Mouse (Mus musculus) heart, postnatal 0 days (tissue): ENCODE measurements at regions not wholly inside any gene's neighbourhood (a gene's known extent, or its start where the extent isn't known, plus 50 kb on each side); places are given as distances from the start of the nearest gene placed in this dataset.

ENCODE experiments used
- ATAC-seq: fragments of 200-750 bp; cut with Nextera tagmentation; 2 replicates; pipeline ENCODE4 v1.8.0; 2017; ENCODE audit warnings: low read depth, moderate number of reproducible peaks, moderate library complexity; ENCODE audit not compliant: insufficient read depth
- DNase-seq: peaks from one replicate; pipeline ENCODE4 v3.0.0-alpha.2; 2016; ENCODE audit warnings: low spot score
- H3K27ac ChIP-seq: fragments of 300-500 bp; sonication (generic); 2 replicates; pipeline ENCODE4 v1.5.1; 2014; ENCODE audit warnings: low read depth, mild to moderate bottlenecking
- H3K27me3 ChIP-seq: fragments of 300-500 bp; sonication (generic); 2 replicates; pipeline ENCODE4 v1.6.1; 2014; ENCODE audit warnings: low read length, mixed read lengths; ENCODE audit not compliant: control insufficient read depth, insufficient read depth
- H3K36me3 ChIP-seq: fragments of 300-500 bp; sonication (generic); replicated peaks from 2 replicates; pipeline ENCODE4 v1.6.1; 2014; ENCODE audit warnings: low read length, mixed read lengths; ENCODE audit not compliant: control insufficient read depth, insufficient read depth
- H3K4me1 ChIP-seq: fragments of 300-500 bp; sonication (generic); 2 replicates; pipeline ENCODE4 v1.6.1; 2014; ENCODE audit warnings: antibody characterized with exemption; ENCODE audit not compliant: control insufficient read depth, insufficient read depth
- H3K4me2 ChIP-seq: fragments of 300-500 bp; sonication (generic); 2 replicates; pipeline ENCODE4 v1.6.1; 2014; ENCODE audit warnings: low read depth, mild to moderate bottlenecking, low read length, moderate library complexity
- H3K4me3 ChIP-seq: fragments of 300-500 bp; sonication (generic); 2 replicates; pipeline ENCODE4 v1.5.1; 2014; ENCODE audit warnings: low read depth, low read length
- H3K9ac ChIP-seq: fragments of 300-500 bp; sonication (generic); replicated peaks from 2 replicates; pipeline ENCODE4 v1.6.1; 2014; ENCODE audit warnings: low read depth, low read length, mixed read lengths
- H3K9me3 ChIP-seq: fragments of 300-500 bp; sonication (generic); replicated peaks from 2 replicates; pipeline ENCODE4 v1.6.1; 2016; ENCODE audit warnings: low read length; ENCODE audit not compliant: control insufficient read depth
- CTCF ChIP-seq: IDR thresholded peaks from 2 replicates; pipeline ENCODE4 v1.5.1; 2016; ENCODE audit warnings: antibody characterized with exemption, control low read depth, low read depth
- EP300 ChIP-seq: IDR thresholded peaks from 2 replicates; pipeline ENCODE4 v1.6.1; 2016; ENCODE audit warnings: antibody characterized with exemption, low read depth
- WGBS: fragments of 180-500 bp; shearing (Covaris S2); extraction: QIAGEN DNeasy Blood & Tissue Kit; methylation state at CpG from one replicate; pipeline ENCODE4 v1.1.7; 2014; 5-methylcytosine and 5-hydroxymethylcytosine counted together

DNA sequence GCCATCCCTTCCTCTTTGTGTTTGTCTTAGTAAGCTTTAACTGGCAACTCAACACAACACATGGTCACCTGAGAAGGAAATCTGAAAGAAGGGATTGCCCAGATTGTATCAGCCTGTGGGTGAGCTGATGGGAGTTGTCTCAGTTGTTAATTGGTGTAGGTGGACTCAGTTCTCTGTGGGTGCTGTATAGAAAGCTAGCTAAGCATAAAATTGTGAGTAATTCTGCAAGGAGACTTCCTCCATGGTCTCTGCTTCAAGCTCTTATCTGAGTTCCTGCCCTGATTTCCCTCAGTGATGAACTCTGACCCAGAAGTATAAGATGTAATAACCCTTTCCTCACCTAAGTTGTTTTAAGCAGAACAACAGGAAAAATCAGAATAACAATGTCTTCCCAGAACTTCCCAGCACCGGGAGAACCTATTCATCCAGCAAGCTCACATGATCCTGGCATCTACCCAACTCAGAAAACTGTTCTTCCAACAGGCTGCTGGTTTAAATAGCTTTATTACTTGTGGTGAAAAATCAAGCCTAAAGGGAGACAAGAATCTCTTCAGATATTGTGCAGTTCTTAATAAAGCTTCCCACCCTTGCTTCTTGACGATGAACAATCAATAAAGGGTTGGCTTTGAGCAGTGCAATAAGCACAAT, 487.7 kb upstream of the Cdh4 start:
- Histone ChIP-seq H3K9ac (no peak overlapping the region), H3K27ac (no peak overlapping the region), H3K27me3 (no peaks in the 10 kb centered on the region), H3K9me3 (no peaks in the 10 kb centered on the region), H3K4me2 (no peak overlapping the region), H3K4me1 (no peaks in the 10 kb centered on the region), H3K36me3 (no peaks in the 10 kb centered on the region), H3K4me3 (no peak overlapping the region)
- TF ChIP-seq EP300: no peak
- TF ChIP-seq CTCF: no peak
- ATAC-seq: no peak
- no peak for DNase-seq
- WGBS: 28% methylated on average over 2 of the region's 2 CpGs

DNA sequence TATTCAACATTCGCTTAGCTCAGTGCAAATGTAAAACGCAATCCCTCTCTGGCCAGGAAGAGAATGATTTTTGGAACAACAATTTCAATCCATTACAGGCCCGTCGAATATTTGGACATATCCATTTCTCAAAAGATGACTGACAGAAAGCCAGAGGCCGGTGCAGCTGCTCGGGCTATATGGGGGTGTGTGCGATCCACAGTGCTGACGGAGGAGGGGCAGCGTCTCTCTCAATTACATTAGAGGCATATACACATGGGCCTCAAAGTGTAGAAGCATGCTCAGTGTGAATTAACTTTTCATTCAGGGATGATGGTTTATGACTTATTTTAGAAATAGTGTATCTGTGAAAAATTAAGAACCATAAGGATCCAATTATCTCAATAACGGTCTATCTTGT, 483.4 kb upstream of the Cdh4 start:
- H3K4me3 ChIP-seq: no peak overlapping the region
- no peak overlapping the region for H3K9ac ChIP-seq
- DNase-seq: no peak
- no peak overlapping the region for H3K4me2 ChIP-seq
- H3K27me3 ChIP-seq: no peaks in the 10 kb centered on the region
- TF ChIP-seq CTCF (no peak), EP300 (no peak)
- no peaks in the 10 kb centered on the region for H3K36me3 ChIP-seq
- WGBS: 88% methylated on average over 10 of the region's 10 CpGs
- no peak for ATAC-seq
- peaks cover 5% of the 10 kb centered on the region; the same call in 1 of the 2 replicates for H3K4me1 ChIP-seq
- H3K27ac ChIP-seq: no peak overlapping the region
- no peaks in the 10 kb centered on the region for H3K9me3 ChIP-seq

- Histone ChIP-seq H3K9me3 (no peaks in the 10 kb centered on the region), H3K27me3 (no peaks in the 10 kb centered on the region), H3K9ac (no peak overlapping the region), H3K4me3 (no peak overlapping the region), H3K36me3 (no peaks in the 10 kb centered on the region), H3K4me1 (peaks cover 5% of the 10 kb centered on the region; the same call in 1 of the 2 replicates), H3K4me2 (no peak overlapping the region), H3K27ac (no peak overlapping the region)
- TF ChIP-seq CTCF: no peak
- no peak for TF ChIP-seq EP300
- DNase-seq (no peak), ATAC-seq (no peak)
- 43% methylated on average over 6 of the region's 6 CpGs for WGBS
Observed at GRCm38 (mm10) chr2:178959603-178960002, 482.6 kb upstream of the Cdh4 start.

- DNase-seq: no peak
- 81% methylated on average over 11 of the region's 11 CpGs for WGBS
- Histone ChIP-seq H3K4me2 (no peak overlapping the region), H3K27ac (no peak overlapping the region), H3K9ac (no peak overlapping the region), H3K9me3 (no peaks in the 10 kb centered on the region), H3K4me1 (no peaks in the 10 kb centered on the region), H3K27me3 (no peaks in the 10 kb centered on the region), H3K36me3 (no peaks in the 10 kb centered on the region), H3K4me3 (no peak overlapping the region)
- TF ChIP-seq EP300: no peak
- no peak for TF ChIP-seq CTCF
- no peak for ATAC-seq
Observed at GRCm38 (mm10) chr2:178967584-178968365, 474.5 kb upstream of the Cdh4 start.

DNA sequence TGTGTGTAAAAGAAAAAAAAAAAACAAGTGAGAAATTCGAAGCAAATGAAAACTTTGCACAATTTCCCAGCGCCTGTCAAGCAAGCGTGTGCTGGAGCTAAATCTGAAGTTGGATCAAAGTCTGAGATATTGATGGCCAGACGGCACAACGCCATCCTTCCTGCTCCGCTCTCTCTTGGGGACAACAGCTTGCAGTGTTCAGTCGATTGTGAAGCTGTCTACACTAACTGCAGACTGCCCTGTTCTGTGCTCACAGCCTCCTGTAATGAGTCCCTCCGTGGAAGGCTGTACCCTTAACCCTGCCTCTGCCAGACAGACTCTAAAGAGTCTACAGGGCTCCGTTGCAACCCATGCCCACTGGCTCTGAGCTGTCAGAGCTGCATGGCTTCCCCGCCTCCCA, 472.5 kb upstream of the Cdh4 start:
- WGBS: 67% methylated on average over 10 of the region's 10 CpGs
- TF ChIP-seq CTCF (no peak), EP300 (no peak)
- H3K9ac ChIP-seq: no peak overlapping the region

DNA sequence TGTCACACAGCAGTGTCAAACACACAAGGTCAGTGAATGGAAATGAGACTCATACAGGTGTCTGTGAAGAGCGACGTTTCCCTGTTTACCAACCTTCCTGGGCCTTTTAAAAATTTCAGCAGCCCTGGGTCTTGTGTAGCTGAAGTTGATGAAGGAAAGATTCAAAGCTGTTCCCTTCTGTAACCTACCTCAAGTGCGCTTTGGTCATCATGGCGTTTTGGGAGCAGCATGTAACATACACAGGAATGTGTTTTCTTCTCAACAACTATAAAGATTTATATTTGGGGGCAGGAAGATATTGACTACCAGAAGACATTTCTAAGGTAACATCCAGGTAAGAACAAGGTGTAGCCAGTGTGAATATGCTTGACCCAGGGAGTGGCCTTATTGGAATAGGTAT, 466.9 kb upstream of the Cdh4 start:
- no peak for ATAC-seq
- WGBS: 86% methylated on average over 4 of the region's 4 CpGs
- no peak overlapping the region for H3K4me2 ChIP-seq
- H3K9ac ChIP-seq: no peak overlapping the region
- no peak overlapping the region for H3K4me3 ChIP-seq
- TF ChIP-seq EP300 (no peak), CTCF (no peak)
- H3K9me3 ChIP-seq: no peaks in the 10 kb centered on the region
- H3K27me3 ChIP-seq: no peaks in the 10 kb centered on the region
- no peaks in the 10 kb centered on the region for H3K4me1 ChIP-seq
- H3K36me3 ChIP-seq: no peaks in the 10 kb centered on the region
- DNase-seq: no peak
- H3K27ac ChIP-seq: no peak overlapping the region

More for the DNA sequence above, 472.5 kb upstream of the Cdh4 start:
- DNase-seq: no peak
- Histone ChIP-seq H3K9me3 (no peaks in the 10 kb centered on the region), H3K27me3 (no peaks in the 10 kb centered on the region), H3K36me3 (no peaks in the 10 kb centered on the region), H3K4me3 (no peak overlapping the region), H3K4me2 (no peak overlapping the region), H3K27ac (no peak overlapping the region), H3K4me1 (no peaks in the 10 kb centered on the region)
- ATAC-seq: no peak
